Mouse (Mus musculus) ovary, postnatal 36 days (tissue): ENCODE results near the gene Inpp5k.
"Not testable (repeated sequence)": the region's sequence is repeated elsewhere in the genome, so short reads cannot be mapped to it uniquely, and the experiment has no call there.

Source experiments
- DNase-seq: peaks from one replicate; pipeline ENCODE4 v3.0.0; 2022; ENCODE audit warnings: low spot score, mixed read lengths

The Inpp5k gene

GRCm38 (mm10) chr11:75630645-75631229, at the start of gene Inpp5k:
Inpp5k (plus strand) TSS chr11:75630988.
- DNase-seq: peak; percentile 95

- no peak for DNase-seq
Measured at GRCm38 (mm10) chr11:75581495-75582149, 49.2 kb upstream of the Inpp5k start.

GRCm38 (mm10) chr11:75583521-75583920, 47.3 kb upstream of the Inpp5k start:
- DNase-seq: no peak

GRCm38 (mm10) chr11:75585061-75585460, 45.7 kb upstream of the Inpp5k start:
- no peak for DNase-seq

- DNase-seq: no peak
Measured at GRCm38 (mm10) chr11:75585978-75586377, 44.8 kb upstream of the Inpp5k start.

- DNase-seq: no peak
Measured at GRCm38 (mm10) chr11:75586963-75587362, 43.8 kb upstream of the Inpp5k start.

- DNase-seq: peak; percentile 96
Measured at GRCm38 (mm10) chr11:75587493-75588284, 43.1 kb upstream of the Inpp5k start, which contains the start of gene Pitpna. Pitpna (plus strand) TSS chr11:75588097.

GRCm38 (mm10) chr11:75588285-75588941, 42.4 kb upstream of the Inpp5k start:
- DNase-seq: no peak

GRCm38 (mm10) chr11:75592612-75593011, 38.2 kb upstream of the Inpp5k start:
- DNase-seq: no peak

GRCm38 (mm10) chr11:75594431-75594830, 36.4 kb upstream of the Inpp5k start:
- no peak for DNase-seq

- DNase-seq: no peak
Measured at GRCm38 (mm10) chr11:75595404-75595803, 35.4 kb upstream of the Inpp5k start.

- no peak for DNase-seq
Measured at GRCm38 (mm10) chr11:75595816-75596215, 35.0 kb upstream of the Inpp5k start.

GRCm38 (mm10) chr11:75596726-75597255, 34.0 kb upstream of the Inpp5k start:
- DNase-seq: peak; percentile 43

- no peak for DNase-seq
Measured at GRCm38 (mm10) chr11:75598004-75598403, 32.8 kb upstream of the Inpp5k start.

GRCm38 (mm10) chr11:75599802-75600201, 31.0 kb upstream of the Inpp5k start:
- DNase-seq: not testable (repeated sequence)

- DNase-seq: no peak
Measured at GRCm38 (mm10) chr11:75604826-75605225, 26.0 kb upstream of the Inpp5k start.

GRCm38 (mm10) chr11:75605318-75605717, 25.5 kb upstream of the Inpp5k start:
- no peak for DNase-seq

- no peak for DNase-seq
Measured at GRCm38 (mm10) chr11:75608776-75609175, 22.0 kb upstream of the Inpp5k start.

GRCm38 (mm10) chr11:75610021-75610420, 20.8 kb upstream of the Inpp5k start:
- DNase-seq: no peak

GRCm38 (mm10) chr11:75614769-75615168, 16.0 kb upstream of the Inpp5k start:
- DNase-seq: no peak

- DNase-seq: no peak
Measured at GRCm38 (mm10) chr11:75615556-75615955, 15.2 kb upstream of the Inpp5k start.

- DNase-seq: no peak
Measured at GRCm38 (mm10) chr11:75619133-75619532, 11.7 kb upstream of the Inpp5k start.
